Mouse (Mus musculus) small intestine, adult 2 months (tissue): Measurements from ENCODE around the gene Zbtb24.

Experiments used
- CTCF ChIP-seq: fragments of 200-500 bp; IDR thresholded peaks from 2 replicates; pipeline ENCODE4 v1.5.1; 2012; ENCODE audit warnings: low read depth, mild to moderate bottlenecking, control low read depth, inconsistent platforms, low read length, moderate library complexity, mixed read lengths; ENCODE audit not compliant: insufficient replicate concordance, insufficient read length; ENCODE audit errors: extremely low read depth
- POLR2A ChIP-seq: fragments of 200-500 bp; IDR thresholded peaks from 2 replicates; pipeline ENCODE4 v1.6.1; 2012; ENCODE audit warnings: low read depth, mild to moderate bottlenecking, control low read depth, inconsistent platforms, low read length, moderate library complexity

GRCm38 (mm10) chr10:41482446-41482845, 32.3 kb downstream of the Zbtb24 start:
- no peak for TF ChIP-seq POLR2A
- TF ChIP-seq CTCF, result no peak
